In genomic region chr11:18767479-18767878, GRCm38 (mm10) we compare ENCODE assay signal across 29 mouse cellular contexts.
"Had no signal": no experiment of that assay in that cellular context is flagged by ENCODE, and none has a peak within 500 bp of the region (broad histone marks: within the 10 kb centered on the region; RNA-seq: fewer than 3 reads in every experiment).

No protein-coding gene starts in this region.

- H3K36me3 ChIP-seq: embryonic facial prominence, embryonic 10.5 days; embryonic facial prominence, embryonic 12.5 days; embryonic facial prominence, embryonic 13.5 days; embryonic facial prominence, embryonic 15.5 days; forebrain, embryonic 10.5 days; forebrain, embryonic 12.5 days; forebrain, embryonic 15.5 days had no signal

- H3K27ac ChIP-seq: embryonic facial prominence, embryonic 10.5 days; embryonic facial prominence, embryonic 12.5 days; embryonic facial prominence, embryonic 13.5 days; embryonic facial prominence, embryonic 15.5 days; forebrain, embryonic 10.5 days; forebrain, embryonic 12.5 days; forebrain, embryonic 13.5 days; forebrain, embryonic 15.5 days; gastrocnemius, adult 2 months had no signal

- H3K4me1 ChIP-seq: embryonic facial prominence, embryonic 12.5 days; embryonic facial prominence, embryonic 13.5 days; embryonic facial prominence, embryonic 15.5 days; forebrain, embryonic 12.5 days; forebrain, embryonic 13.5 days; forebrain, embryonic 15.5 days had no signal

- H3K27me3 ChIP-seq: embryonic facial prominence, embryonic 12.5 days; embryonic facial prominence, embryonic 13.5 days; embryonic facial prominence, embryonic 15.5 days; forebrain, embryonic 13.5 days; forebrain, embryonic 15.5 days had no signal

- H3K4me2 ChIP-seq: embryonic facial prominence, embryonic 12.5 days; embryonic facial prominence, embryonic 13.5 days; embryonic facial prominence, embryonic 15.5 days; forebrain, embryonic 12.5 days; forebrain, embryonic 13.5 days; forebrain, embryonic 15.5 days had no signal

- H3K9ac ChIP-seq: embryonic facial prominence, embryonic 12.5 days; embryonic facial prominence, embryonic 13.5 days; embryonic facial prominence, embryonic 15.5 days; forebrain, embryonic 12.5 days; forebrain, embryonic 13.5 days; forebrain, embryonic 15.5 days; forebrain, postnatal 0 days had no signal

- H3K9me3 ChIP-seq: embryonic facial prominence, embryonic 10.5 days; embryonic facial prominence, embryonic 12.5 days; embryonic facial prominence, embryonic 13.5 days; embryonic facial prominence, embryonic 15.5 days; forebrain, embryonic 10.5 days; forebrain, embryonic 12.5 days; forebrain, embryonic 13.5 days; forebrain, embryonic 15.5 days had no signal

- H3K4me3 ChIP-seq: embryonic facial prominence, embryonic 10.5 days; embryonic facial prominence, embryonic 12.5 days; embryonic facial prominence, embryonic 13.5 days; embryonic facial prominence, embryonic 15.5 days; erythroblast, embryonic 14.5 days; forebrain, embryonic 10.5 days; forebrain, embryonic 12.5 days; forebrain, embryonic 13.5 days; forebrain, embryonic 15.5 days; gastrocnemius, adult 2 months had no signal

- DNase-seq: cerebellum, adult 18-20 months; cerebellum, adult 2 months; cerebellum, adult 8-10 months; cerebellum, adult 9-10 months; cerebellum, adult 9-11 months; cerebellum, postnatal 10 days; cerebellum, postnatal 14 days; cerebellum, postnatal 25 days; cerebellum, postnatal 36 days; embryo, embryonic 11 days; forebrain, postnatal 0 days; gastrocnemius, adult 2 months; gastrocnemius, postnatal 10 days; gastrocnemius, postnatal 14 days; gastrocnemius, postnatal 25 days; gastrocnemius, postnatal 36 days; heart, adult 11 months; heart, adult 18-20 months had no signal

- ATAC-seq: forebrain, embryonic 13.5 days; forebrain, embryonic 14.5 days; forebrain, embryonic 15.5 days; forebrain, embryonic 16.5 days; forebrain, postnatal 0 days had no signal
